Mouse (Mus musculus) retina, embryonic 14.5 days (tissue): Measurements from ENCODE around the gene Tprgl.

Source experiments
- DNase-seq: peaks from one replicate; pipeline ENCODE4 v3.0.0-alpha.2; 2015; ENCODE audit warnings: low spot score

The Tprgl gene

GRCm38 (mm10) chr4:154159961-154160537 is 417 bp downstream of the Tprgl start:
- peak; percentile 46 for DNase-seq

- peak; percentile 94 for DNase-seq
Observed at GRCm38 (mm10) chr4:154159002-154159401, 1.5 kb downstream of the Tprgl start.

GRCm38 (mm10) chr4:154157970-154158662 is 2.4 kb downstream of the Tprgl start:
- no peak for DNase-seq

GRCm38 (mm10) chr4:154156050-154156449 is 4.4 kb downstream of the Tprgl start:
- no peak for DNase-seq

- no peak for DNase-seq
Observed at GRCm38 (mm10) chr4:154154104-154154503, 6.4 kb downstream of the Tprgl start.

GRCm38 (mm10) chr4:154146342-154146741 is 14.1 kb downstream of the Tprgl start:
- DNase-seq, result no peak

GRCm38 (mm10) chr4:154144712-154145111 is 15.8 kb downstream of the Tprgl start:
- no peak for DNase-seq

GRCm38 (mm10) chr4:154142211-154143040 is 18.0 kb downstream of the Tprgl start, which contains the start of gene Wrap73:
TSS of gene Wrap73 (plus strand) at chr4:154142372.
- peak; percentile 94 for DNase-seq

- peak; percentile 24 for DNase-seq
Observed at GRCm38 (mm10) chr4:154141009-154141867, 19.2 kb downstream of the Tprgl start.

- peak; percentile 33 for DNase-seq
Observed at GRCm38 (mm10) chr4:154140213-154141008, 20.1 kb downstream of the Tprgl start.

GRCm38 (mm10) chr4:154140182-154140212 is 20.5 kb downstream of the Tprgl start, which contains the start of gene Trp73:
TSS of gene Trp73 (minus strand) at chr4:154140208.
- DNase-seq, result no peak

GRCm38 (mm10) chr4:154139671-154140181 is 20.7 kb downstream of the Tprgl start:
- peak; percentile 64 for DNase-seq

GRCm38 (mm10) chr4:154137139-154137538 is 23.3 kb downstream of the Tprgl start:
- DNase-seq, result no peak

- DNase-seq, result no peak
Observed at GRCm38 (mm10) chr4:154134803-154135202, 25.7 kb downstream of the Tprgl start.

- no peak for DNase-seq
Observed at GRCm38 (mm10) chr4:154131894-154132293, 28.6 kb downstream of the Tprgl start.

- no peak for DNase-seq
Observed at GRCm38 (mm10) chr4:154129950-154130349, 30.5 kb downstream of the Tprgl start.

- no peak for DNase-seq
Observed at GRCm38 (mm10) chr4:154127273-154127672, 33.2 kb downstream of the Tprgl start.

GRCm38 (mm10) chr4:154125202-154125601 is 35.3 kb downstream of the Tprgl start:
- DNase-seq, result no peak

- DNase-seq, result no peak
Observed at GRCm38 (mm10) chr4:154123553-154123952, 36.9 kb downstream of the Tprgl start.

GRCm38 (mm10) chr4:154122374-154122773 is 38.1 kb downstream of the Tprgl start:
- no peak for DNase-seq

- no peak for DNase-seq
Observed at GRCm38 (mm10) chr4:154121800-154122199, 38.7 kb downstream of the Tprgl start.
